Mouse (Mus musculus) embryonic facial prominence, embryonic 10.5 days (tissue): Measurements from ENCODE around the gene Sigmar1. TPM values are rescaled to one million over a fixed set of nuclear protein-coding genes. Genes with fewer than 3 reads are reported as not detected.

ENCODE experiments used
- DNase-seq: peaks from one replicate; pipeline ENCODE4 v3.0.0-alpha.2; 2017; ENCODE audit warnings: low spot score
- H3K27ac ChIP-seq: fragments of 300-500 bp; sonication (generic); replicated peaks from 2 replicates; pipeline ENCODE4 v1.5.1; 2016; ENCODE audit warnings: mild to moderate bottlenecking
- H3K27me3 ChIP-seq: fragments of 300-500 bp; sonication (generic); replicated peaks from 2 replicates; pipeline ENCODE4 v1.6.1; 2016; ENCODE audit warnings: low read depth, mild to moderate bottlenecking; ENCODE audit not compliant: poor library complexity, severe bottlenecking
- H3K36me3 ChIP-seq: fragments of 300-500 bp; sonication (generic); replicated peaks from 2 replicates; pipeline ENCODE4 v1.6.1; 2016; ENCODE audit warnings: mild to moderate bottlenecking, moderate library complexity
- H3K4me1 ChIP-seq: fragments of 300-500 bp; sonication (generic); 2 replicates; pipeline ENCODE4 v1.6.1; 2016
- H3K4me3 ChIP-seq: fragments of 300-500 bp; sonication (generic); 2 replicates; pipeline ENCODE4 v1.5.1; 2016; ENCODE audit warnings: mild to moderate bottlenecking, moderate library complexity
- H3K9me3 ChIP-seq: fragments of 300-500 bp; sonication (generic); 2 replicates; pipeline ENCODE4 v1.6.1; 2016; ENCODE audit warnings: mild to moderate bottlenecking
- WGBS: fragments of 180-500 bp; shearing (Covaris S2); methylation state at CpG from one replicate; pipeline ENCODE4 v1.1.7; 2016; 5-methylcytosine and 5-hydroxymethylcytosine counted together
- polyA plus RNA-seq: library from polyadenylated mRNA; unstranded; fragments of >200 nt; fragmentation: Nextera tagmentation; extraction: Ambion mirVana; gene quantifications from 2 replicates; pipeline ENCODE4 v1.2.1, GENCODE M21; 2016

Sigmar1 gene
- polyA plus RNA-seq, 1 experiment from 2014 or later, result 87.6 TPM

DNA sequence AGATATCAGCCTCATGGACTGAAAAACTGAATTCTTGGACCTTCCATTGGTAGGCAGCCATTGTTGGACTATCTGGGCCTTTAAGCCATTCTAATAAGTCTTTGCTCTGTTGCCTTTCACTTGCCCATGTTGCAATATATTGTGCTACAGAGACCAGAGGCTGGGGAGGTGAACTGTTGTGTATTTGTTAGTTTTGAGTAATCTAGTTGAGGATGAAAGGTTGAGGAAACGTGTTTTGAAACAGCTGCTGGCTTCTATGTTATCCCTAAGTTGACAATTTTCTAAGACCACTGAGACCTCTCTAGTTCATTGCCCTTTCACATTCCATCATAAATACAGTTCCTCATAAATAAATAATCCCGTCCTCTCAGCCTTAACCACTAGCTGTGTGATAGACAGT, 11.8 kb downstream of the Sigmar1 start:
- Histone ChIP-seq H3K4me3 (no peak overlapping the region), H3K4me1 (peaks cover 22% of the 10 kb centered on the region), H3K27ac (no peak overlapping the region), H3K9me3 (peaks cover 21% of the 10 kb centered on the region), H3K36me3 (peaks cover 8% of the 10 kb centered on the region), H3K27me3 (no peaks in the 10 kb centered on the region)
- 75% methylated on average over 2 of the region's 2 CpGs for WGBS
- no peak for DNase-seq

DNA sequence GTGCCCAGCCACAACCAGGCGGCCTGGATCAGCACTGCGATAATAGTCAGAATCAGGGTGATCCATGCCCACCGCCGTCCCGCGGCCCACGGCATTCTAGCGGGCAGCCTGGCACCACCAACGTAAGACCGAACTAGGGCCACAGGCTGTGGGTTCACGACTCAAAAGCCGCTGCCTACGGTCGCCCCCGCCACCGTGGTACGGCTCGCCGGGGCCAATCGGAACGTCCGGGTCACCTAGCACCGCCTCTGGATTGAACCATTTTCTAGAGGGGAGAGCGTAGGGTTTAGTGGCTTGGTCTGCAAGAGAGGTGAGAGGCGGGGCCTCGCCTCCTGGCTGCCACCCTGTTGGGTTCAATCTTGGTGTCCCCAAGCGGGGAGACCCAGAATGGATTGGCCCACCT, 14.8 kb downstream of the Sigmar1 start:
- under 1% methylated on average over 27 of the region's 27 CpGs for WGBS
- peaks cover 6% of the 10 kb centered on the region for H3K9me3 ChIP-seq
- H3K27me3 ChIP-seq, result no peaks in the 10 kb centered on the region
- peak overlapping the region; percentile 86 for H3K27ac ChIP-seq
- H3K4me3 ChIP-seq, result peak overlapping the region; percentile 75
- H3K4me1 ChIP-seq, result peaks cover 22% of the 10 kb centered on the region
- H3K36me3 ChIP-seq, result peaks cover 21% of the 10 kb centered on the region
- peak; percentile 95 for DNase-seq

DNA sequence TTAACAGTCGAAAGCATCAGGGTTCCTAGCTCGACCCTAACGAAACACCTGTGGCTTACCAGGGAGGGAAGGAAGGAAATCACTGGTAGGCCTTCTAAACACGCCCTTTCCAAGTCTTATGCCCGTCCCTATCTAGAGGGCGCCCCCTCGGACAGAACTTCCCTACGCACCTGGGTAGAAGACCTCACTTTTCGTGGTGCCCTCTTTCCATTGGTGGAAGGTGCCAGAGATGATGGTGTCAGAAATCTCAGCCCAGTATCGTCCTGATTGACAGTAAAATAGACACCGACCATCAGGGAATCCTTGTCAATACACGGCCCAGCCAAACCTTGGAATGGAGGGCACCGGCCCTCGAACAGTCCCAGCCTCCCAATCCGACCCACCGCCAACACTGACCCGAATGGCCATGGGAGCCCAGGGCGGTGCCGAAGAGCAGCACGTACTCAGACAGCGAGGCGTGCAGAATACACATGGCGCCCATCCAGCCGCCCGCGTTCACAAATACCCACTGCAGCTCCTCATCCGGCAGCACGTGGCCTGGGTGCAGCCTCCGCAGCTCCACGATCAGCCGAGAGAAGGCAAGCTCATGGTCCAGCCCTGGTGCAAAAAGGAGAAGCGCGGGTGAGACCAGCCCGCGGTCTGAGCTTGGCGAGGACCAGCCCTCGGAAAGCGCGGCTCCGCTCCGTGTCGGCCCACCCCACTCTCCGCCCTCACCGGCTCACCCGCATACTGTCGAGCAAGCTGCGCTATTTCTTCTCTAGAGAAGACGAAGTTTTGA, 15.4 kb downstream of the Sigmar1 start:
- Histone ChIP-seq H3K36me3 (peaks cover 21% of the 10 kb centered on the region), H3K27me3 (no peaks in the 10 kb centered on the region), H3K27ac (peak overlapping the region; percentile 86), H3K9me3 (peaks cover 2% of the 10 kb centered on the region; the same call in 1 of the 2 replicates), H3K4me3 (peak overlapping the region; percentile 75), H3K4me1 (peaks cover 22% of the 10 kb centered on the region)
- 1% methylated on average over 48 of the region's 48 CpGs for WGBS
- no peak for DNase-seq

DNA sequence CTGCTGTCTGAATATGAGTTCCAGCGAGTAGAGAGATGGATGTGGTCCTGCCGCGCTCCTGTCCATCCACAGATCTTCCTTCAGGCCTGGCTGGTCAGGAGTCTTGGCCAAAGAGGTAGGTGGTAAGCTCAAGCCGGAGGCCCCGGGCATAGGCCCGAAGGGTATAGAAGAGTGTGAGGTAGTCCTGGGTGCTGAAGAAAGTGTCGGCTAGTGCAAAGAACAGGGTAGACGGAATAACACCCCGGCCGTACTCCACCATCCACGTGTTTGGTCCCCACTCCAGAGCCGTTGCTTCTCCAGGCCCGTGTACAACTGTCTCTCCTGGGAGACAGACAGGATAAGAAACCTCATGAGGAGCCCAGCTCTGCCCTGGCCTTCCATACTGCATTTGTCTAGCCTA, 16.7 kb downstream of the Sigmar1 start:
- H3K36me3 ChIP-seq, result peaks cover 21% of the 10 kb centered on the region
- H3K4me3 ChIP-seq, result peak overlapping the region; percentile 75; the same call in 1 of the 2 replicates
- no peaks in the 10 kb centered on the region; the same call in 1 of the 2 replicates for H3K27me3 ChIP-seq
- 95% methylated on average over 13 of the region's 13 CpGs for WGBS
- peaks cover 22% of the 10 kb centered on the region for H3K4me1 ChIP-seq
- H3K9me3 ChIP-seq, result peaks cover 6% of the 10 kb centered on the region; the same call in 1 of the 2 replicates
- H3K27ac ChIP-seq, result no peak overlapping the region
- no peak for DNase-seq

DNA sequence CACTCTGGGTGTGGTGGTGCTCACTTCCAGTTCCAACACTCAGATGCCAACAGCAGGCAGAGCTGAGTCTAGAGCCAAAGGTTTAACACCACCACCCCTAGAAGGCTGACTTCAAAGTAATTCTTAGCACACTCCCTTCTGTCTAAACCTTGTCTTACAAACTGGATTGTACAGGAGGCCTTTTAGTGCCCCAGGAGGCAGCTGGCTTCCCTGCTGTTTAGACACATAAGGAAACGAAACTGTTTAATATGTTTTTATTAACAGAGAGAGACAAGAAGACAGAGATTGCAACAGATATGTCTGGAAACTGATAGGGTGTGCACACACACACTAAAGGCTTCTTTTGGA, 17.7 kb downstream of the Sigmar1 start:
- no peak for DNase-seq
- H3K27me3 ChIP-seq, result peaks cover 9% of the 10 kb centered on the region
- H3K27ac ChIP-seq, result no peak overlapping the region
- WGBS, result 85% methylated on average over 1 of the region's 1 CpGs
- peaks cover 21% of the 10 kb centered on the region for H3K36me3 ChIP-seq
- peaks cover 22% of the 10 kb centered on the region for H3K4me1 ChIP-seq
- H3K4me3 ChIP-seq, result no peak overlapping the region
- peaks cover 6% of the 10 kb centered on the region; the same call in 1 of the 2 replicates for H3K9me3 ChIP-seq

DNA sequence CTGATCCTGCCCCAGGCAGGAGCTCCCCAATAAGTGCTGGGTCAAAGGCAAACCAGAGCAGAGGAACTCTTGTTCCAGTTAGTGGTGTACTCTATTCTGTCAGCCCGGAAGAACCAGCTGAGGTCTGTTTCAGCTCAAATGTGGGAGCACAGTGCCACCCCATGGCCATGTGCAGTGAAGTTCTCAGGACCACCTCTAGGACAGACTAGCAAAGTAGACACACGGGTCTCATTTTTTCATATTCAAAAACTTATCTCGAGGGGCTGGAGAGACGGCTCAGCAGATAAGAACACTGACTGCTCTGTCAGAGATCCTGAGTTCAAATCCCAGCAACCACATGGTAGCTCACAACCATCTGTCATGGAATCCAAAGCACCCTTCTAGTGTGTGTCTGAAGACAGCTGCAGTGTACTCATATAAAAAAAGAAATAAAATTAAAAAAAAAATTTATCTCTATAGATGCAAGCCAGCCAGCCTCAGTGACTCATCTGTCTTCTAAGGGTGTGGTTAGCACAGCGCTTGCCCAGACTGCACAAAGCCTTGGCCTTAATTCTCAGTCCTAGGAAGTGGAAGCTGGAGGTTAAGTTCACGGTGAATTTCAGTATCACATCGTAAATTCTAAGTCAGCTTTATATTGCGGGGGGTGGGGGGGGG, 18.2 kb downstream of the Sigmar1 start:
- H3K36me3 ChIP-seq, result peaks cover 21% of the 10 kb centered on the region
- DNase-seq, result peak; percentile 72
- 58% methylated on average over 8 of the region's 8 CpGs for WGBS

DNA sequence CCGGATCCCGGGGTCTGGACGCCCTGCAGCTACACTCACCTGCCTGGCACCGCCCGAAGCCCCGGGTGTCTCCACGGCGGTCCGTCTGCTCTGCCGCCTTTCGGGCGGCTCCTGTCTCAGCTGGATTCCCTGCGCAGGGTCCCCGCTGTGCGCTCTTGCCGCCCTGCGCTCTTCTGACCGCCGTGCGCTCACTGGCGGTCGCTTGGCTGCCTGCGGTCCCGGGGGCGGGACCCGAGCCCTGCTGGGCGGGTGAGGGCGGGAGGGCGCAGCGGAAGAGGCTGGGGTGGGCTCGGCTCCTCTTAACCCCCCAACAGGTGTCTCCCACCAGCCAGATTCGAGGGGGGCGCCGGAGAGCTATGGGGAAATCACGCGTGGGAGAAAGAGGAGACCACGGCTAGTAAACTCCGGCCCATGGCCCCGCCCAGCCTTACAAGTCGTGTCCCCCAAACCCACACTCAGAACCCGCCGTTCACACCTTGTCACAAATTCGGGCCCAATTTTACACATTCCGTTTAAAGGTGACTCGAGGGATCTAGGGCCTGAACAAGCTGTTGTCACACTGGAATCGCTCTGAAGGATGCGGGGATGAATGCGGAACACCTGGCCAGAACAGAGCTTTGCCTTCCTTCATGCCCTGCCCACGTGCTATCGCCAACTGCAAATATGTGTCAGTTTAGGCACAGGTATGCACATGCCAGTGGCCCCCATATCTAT, 24.7 kb downstream of the Sigmar1 start, which contains the start of gene Arid3c:
Gene Arid3c (minus strand): TSS at position 91 of the 714 bp plus-strand sequence.
- peak within 1 kb of the TSS; percentile 59 for H3K4me3 ChIP-seq
- H3K36me3 ChIP-seq, result no peaks in the 10 kb centered on the region
- H3K4me1 ChIP-seq, result peaks cover 16% of the 10 kb centered on the region
- peaks cover 79% of the 10 kb centered on the region for H3K27me3 ChIP-seq
- H3K27ac ChIP-seq, result no peak within 1 kb of the TSS
- 2% methylated on average over 50 of the region's 50 CpGs for WGBS
- peak; percentile 65 for DNase-seq
- H3K9me3 ChIP-seq, result peaks cover 6% of the 10 kb centered on the region; the same call in 1 of the 2 replicates

More for the DNA sequence above, 18.2 kb downstream of the Sigmar1 start:
- H3K27ac ChIP-seq, result no peak overlapping the region
- peaks cover 22% of the 10 kb centered on the region for H3K4me1 ChIP-seq
- peaks cover 6% of the 10 kb centered on the region; the same call in 1 of the 2 replicates for H3K9me3 ChIP-seq
- H3K4me3 ChIP-seq, result no peak overlapping the region
- H3K27me3 ChIP-seq, result peaks cover 14% of the 10 kb centered on the region

DNA sequence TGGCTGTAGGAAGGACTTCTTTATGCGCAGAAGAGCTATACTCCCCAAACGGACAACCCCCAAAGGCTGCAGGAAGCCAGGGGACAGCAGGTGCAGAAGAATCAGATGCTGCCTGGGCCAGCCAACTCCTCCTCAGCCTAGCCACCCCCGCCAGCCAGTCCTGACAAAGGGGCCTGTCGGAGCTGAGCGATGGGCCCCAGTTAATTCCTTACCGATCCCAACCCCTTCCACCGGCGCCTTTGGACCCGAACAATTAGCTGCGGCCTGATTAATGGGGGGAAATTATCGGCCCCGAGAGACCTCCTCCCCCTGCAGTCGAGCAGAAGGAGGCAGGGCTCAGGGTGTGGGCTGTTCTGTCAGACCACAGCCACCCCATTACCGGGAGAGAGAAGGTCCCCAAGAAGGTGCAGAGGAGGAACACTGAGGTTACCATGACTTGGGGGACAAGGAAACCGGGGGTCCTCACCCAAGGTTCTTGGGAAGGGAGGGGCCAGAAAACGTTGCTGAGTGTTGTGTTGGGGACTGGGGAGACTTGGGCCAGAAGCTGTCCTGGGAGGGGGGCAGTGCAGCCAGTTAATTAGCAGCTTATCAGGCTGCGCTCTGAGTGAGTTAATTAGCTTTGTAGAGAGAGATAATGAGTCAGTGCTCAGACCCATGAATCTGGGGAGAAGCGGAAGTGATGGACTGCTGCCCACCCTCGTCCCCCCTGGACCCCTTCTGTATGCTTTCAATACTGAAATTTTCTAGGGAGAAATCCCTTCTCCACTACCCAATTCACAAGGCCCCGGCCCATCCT, 28.9 kb downstream of the Sigmar1 start:
- 14% methylated on average over 20 of the region's 20 CpGs for WGBS
- DNase-seq, result no peak
- H3K4me3 ChIP-seq, result peak overlapping the region; percentile 30; the same call in 1 of the 2 replicates
- H3K4me1 ChIP-seq, result peaks cover 30% of the 10 kb centered on the region
- H3K27ac ChIP-seq, result 0 out of 2 replicates have a peak overlapping the region, but pooled peaks have one; percentile 35
- no peaks in the 10 kb centered on the region for H3K9me3 ChIP-seq
- H3K27me3 ChIP-seq, result peaks cover 86% of the 10 kb centered on the region
- no peaks in the 10 kb centered on the region for H3K36me3 ChIP-seq

DNA sequence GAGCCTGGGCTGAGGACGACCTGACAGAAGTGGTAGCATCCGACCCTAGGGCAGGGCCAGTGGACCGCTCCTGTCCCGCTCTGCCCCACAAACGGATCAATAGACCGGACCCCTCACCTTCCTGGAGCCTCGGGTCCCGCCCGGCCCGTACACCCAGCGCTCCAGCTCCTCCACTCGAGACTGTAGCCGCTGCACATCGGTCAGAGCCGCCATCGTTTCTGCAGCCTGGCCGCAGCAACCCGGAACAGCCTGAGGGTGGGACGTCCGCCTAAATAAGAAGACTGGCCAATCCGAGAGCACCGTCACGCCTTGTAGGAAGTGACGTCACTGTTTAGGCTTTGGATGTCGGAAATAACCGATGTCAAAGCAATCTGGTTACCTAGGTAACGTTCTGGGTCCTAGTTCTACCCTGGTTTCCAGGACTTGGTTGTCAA, 33.0 kb downstream of the Sigmar1 start, which contains the start of gene Dctn3:
Gene Dctn3 (minus strand): TSS at position 253 of the 434 bp plus-strand sequence.
- H3K27ac ChIP-seq, result peak within 1 kb of the TSS; percentile 86
- peaks cover 22% of the 10 kb centered on the region for H3K36me3 ChIP-seq
- peak within 1 kb of the TSS; percentile 94 for H3K4me3 ChIP-seq
- WGBS, result under 1% methylated on average over 27 of the region's 27 CpGs
- DNase-seq, result peak; percentile 91
- H3K4me1 ChIP-seq, result peaks cover 29% of the 10 kb centered on the region
- peaks cover 46% of the 10 kb centered on the region for H3K27me3 ChIP-seq
- H3K9me3 ChIP-seq, result no peaks in the 10 kb centered on the region

DNA sequence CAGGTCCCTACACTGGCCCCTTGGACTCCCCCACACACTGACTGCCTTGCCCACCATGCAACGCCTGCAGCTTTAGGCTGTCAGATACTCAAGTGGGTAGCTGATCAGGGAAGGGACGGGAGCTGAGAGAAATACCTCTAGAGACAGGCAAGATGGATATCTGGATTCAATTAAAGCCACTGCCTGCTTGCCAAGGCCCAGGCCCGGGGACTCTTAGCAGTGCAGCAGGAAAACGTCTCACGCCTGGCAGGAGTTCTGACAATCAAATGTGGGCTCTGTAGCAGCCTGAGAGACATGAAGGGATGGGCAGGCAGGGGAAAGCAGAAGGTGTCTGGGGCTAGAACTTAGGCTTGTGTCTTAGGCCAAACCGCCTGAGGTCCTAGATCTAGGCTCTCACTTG, 39.1 kb downstream of the Sigmar1 start:
- WGBS, result 45% methylated on average over 6 of the region's 6 CpGs
- peaks cover 53% of the 10 kb centered on the region for H3K36me3 ChIP-seq

DNA sequence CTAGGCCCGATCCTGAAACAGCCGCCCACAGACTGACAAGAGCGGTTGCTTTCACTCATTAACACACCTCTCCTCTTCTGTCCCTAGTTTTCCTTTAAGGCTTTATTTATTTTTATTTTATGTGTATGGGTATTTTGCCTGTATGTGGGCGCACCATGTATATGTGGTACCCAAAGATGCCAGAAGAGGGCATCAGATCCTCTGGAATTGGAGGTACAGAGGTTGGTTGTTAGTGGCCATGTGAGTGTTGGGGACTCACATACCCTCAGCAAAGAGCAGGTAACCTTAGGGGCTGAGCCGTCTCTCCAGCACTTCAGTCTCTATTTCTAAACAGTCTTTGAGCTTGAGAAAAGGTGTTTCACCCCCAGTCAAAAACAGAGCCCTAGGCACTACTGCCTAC, 40.4 kb downstream of the Sigmar1 start:
- DNase-seq, result no peak
- no peak overlapping the region for H3K4me3 ChIP-seq
- no peak overlapping the region for H3K27ac ChIP-seq
- H3K9me3 ChIP-seq, result no peaks in the 10 kb centered on the region
- WGBS, result 83% methylated on average over 5 of the region's 5 CpGs
- no peaks in the 10 kb centered on the region for H3K27me3 ChIP-seq
- H3K4me1 ChIP-seq, result peaks cover 51% of the 10 kb centered on the region
- H3K36me3 ChIP-seq, result peaks cover 65% of the 10 kb centered on the region

More for the DNA sequence above, 39.1 kb downstream of the Sigmar1 start:
- Histone ChIP-seq H3K27me3 (no peaks in the 10 kb centered on the region), H3K27ac (peak overlapping the region; percentile 44; the same call in 1 of the 2 replicates), H3K9me3 (no peaks in the 10 kb centered on the region), H3K4me3 (0 out of 2 replicates have a peak overlapping the region, but pooled peaks have one; percentile 5), H3K4me1 (peaks cover 49% of the 10 kb centered on the region)
- peak; percentile 47 for DNase-seq
